Mouse (Mus musculus): ENCODE results near the gene Serinc3.

DNA sequence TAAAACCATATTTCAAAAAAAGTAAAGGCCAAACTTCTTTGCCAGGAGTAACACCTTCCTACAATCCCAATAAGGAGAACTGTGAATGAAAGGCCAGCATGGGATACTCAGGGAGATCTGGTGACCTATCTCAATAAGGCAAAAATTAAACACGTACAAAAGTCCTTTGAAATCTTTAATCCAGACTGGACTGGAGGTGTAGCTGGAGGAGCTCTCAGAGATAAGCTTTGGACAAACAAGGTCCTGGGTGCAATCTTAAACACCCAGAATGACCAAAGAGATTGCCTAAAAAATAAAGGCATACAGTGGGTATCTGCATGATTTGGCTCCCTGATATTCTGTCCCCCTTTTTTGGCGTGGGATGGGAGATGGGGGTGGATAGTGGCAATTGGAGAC lies 1.4 kb downstream of the Serinc3 start:
- TF ChIP-seq CTCF (IDR thresholded peaks at IDR 0.05; ENCODE audit: borderline replicate concordance, insufficient read depth, low read length) (no peak), POLR2A (IDR thresholded peaks at IDR 0.05; ENCODE audit: low read depth, low read length) (no peak)
